Mouse (Mus musculus) heart, embryonic 14.5 days (tissue): ENCODE results near the gene Thsd4. TPM values are rescaled to one million over a fixed set of nuclear protein-coding genes. Genes with fewer than 3 reads are reported as not detected.

Source experiments
- ATAC-seq: fragments of 200-750 bp; cut with Nextera tagmentation; 2 replicates; pipeline ENCODE4 v1.8.0; 2017; ENCODE audit warnings: low read depth, moderate TSS enrichment; ENCODE audit not compliant: insufficient number of reproducible peaks, insufficient read depth, low FRiP score
- H3K27ac ChIP-seq, 2 experiments: fragments of 200-500 bp in 1 of 2; fragments of 300-500 bp in 1 of 2; sonication (generic) in 1 of 2; replicated peaks in 1 of 2; 2 replicates each; pipeline ENCODE4 v1.5.1; 2012 to 2014; ENCODE audit warnings: low read depth in 2 of 2, low read length in 2 of 2, control low read depth in 1 of 2, mild to moderate bottlenecking in 1 of 2, mixed read lengths in 1 of 2; ENCODE audit not compliant: control insufficient read depth in 1 of 2, insufficient read depth in 1 of 2
- H3K27me3 ChIP-seq: fragments of 300-500 bp; sonication (generic); 2 replicates; pipeline ENCODE4 v1.6.1; 2014; ENCODE audit warnings: mild to moderate bottlenecking, low read length, control low read depth; ENCODE audit not compliant: control insufficient read depth, insufficient read depth
- H3K36me3 ChIP-seq: fragments of 300-500 bp; sonication (generic); 2 replicates; pipeline ENCODE4 v1.6.1; 2014; ENCODE audit warnings: mild to moderate bottlenecking, control low read depth, low read length, mixed read lengths; ENCODE audit not compliant: control insufficient read depth, insufficient read depth
- H3K4me1 ChIP-seq, 2 experiments: fragments of 200-500 bp in 1 of 2; fragments of 300-500 bp in 1 of 2; sonication (generic) in 1 of 2; 2 replicates each; pipeline ENCODE4 v1.6.1; 2012 to 2014; ENCODE audit warnings: low read length in 2 of 2, control low read depth in 1 of 2, mixed read lengths in 1 of 2; ENCODE audit not compliant: control insufficient read depth in 2 of 2, insufficient read depth in 2 of 2
- H3K4me2 ChIP-seq: fragments of 300-500 bp; sonication (generic); 2 replicates; pipeline ENCODE4 v1.6.1; 2014; ENCODE audit warnings: mild to moderate bottlenecking, low read length
- H3K4me3 ChIP-seq, 2 experiments: fragments of 200-500 bp in 1 of 2; fragments of 300-500 bp in 1 of 2; sonication (generic) in 1 of 2; 2 replicates each; pipeline ENCODE4 v1.5.1; 2012 to 2014; ENCODE audit warnings: low read length in 2 of 2, mild to moderate bottlenecking in 2 of 2, control low read depth in 1 of 2, low read depth in 1 of 2, moderate library complexity in 1 of 2; ENCODE audit not compliant: control insufficient read depth in 1 of 2, insufficient read depth in 1 of 2
- H3K9ac ChIP-seq: fragments of 300-500 bp; sonication (generic); 2 replicates; pipeline ENCODE4 v1.6.1; 2014; ENCODE audit warnings: mild to moderate bottlenecking, low read length
- H3K9me3 ChIP-seq: fragments of 300-500 bp; sonication (generic); 2 replicates; pipeline ENCODE4 v1.6.1; 2016; ENCODE audit warnings: low read length, control low read depth; ENCODE audit not compliant: control insufficient read depth
- WGBS: fragments of 180-500 bp; shearing (Covaris S2); extraction: QIAGEN DNeasy Blood & Tissue Kit; methylation state at CpG from one replicate; pipeline ENCODE4 v1.1.7; 2014; 5-methylcytosine and 5-hydroxymethylcytosine counted together
- polyA plus RNA-seq: library from polyadenylated mRNA; unstranded; fragments of >200 nt; fragmentation: Nextera tagmentation; extraction: Ambion mirVana; gene quantifications from 2 replicates; pipeline ENCODE4 v1.2.1, GENCODE M21; 2014

Thsd4 gene
- polyA plus RNA-seq, 1 experiment from 2014 or later = 9.5 TPM

- WGBS = 67% methylated on average over 7 of the region's 7 CpGs
These were observed 296.4 kb downstream of the Thsd4 start for GRCm38 (mm10) chr9:60225453-60225852.

GRCm38 (mm10) chr9:60224039-60224695, 297.7 kb downstream of the Thsd4 start:
- Histone ChIP-seq H3K4me3 (no peak overlapping the region), H3K9ac (no peak overlapping the region), H3K27me3 (no peaks in the 10 kb centered on the region), H3K9me3 (no peaks in the 10 kb centered on the region), H3K36me3 (no peaks in the 10 kb centered on the region), H3K4me1 (no peaks in the 10 kb centered on the region; a peak in 1 of 4 replicates), H3K27ac (no peak overlapping the region), H3K4me2 (no peak overlapping the region)
- 76% methylated on average over 6 of the region's 6 CpGs for WGBS
- ATAC-seq = no peak

More at GRCm38 (mm10) chr9:60225453-60225852, 296.4 kb downstream of the Thsd4 start:
- H3K27me3 ChIP-seq = no peaks in the 10 kb centered on the region
- H3K9me3 ChIP-seq = no peaks in the 10 kb centered on the region
- H3K27ac ChIP-seq = no peak overlapping the region
- H3K4me1 ChIP-seq = no peaks in the 10 kb centered on the region; a peak in 1 of 4 replicates
- no peak overlapping the region for H3K4me3 ChIP-seq
- H3K36me3 ChIP-seq = no peaks in the 10 kb centered on the region
- no peak for ATAC-seq
- no peak overlapping the region for H3K9ac ChIP-seq
- no peak overlapping the region for H3K4me2 ChIP-seq

GRCm38 (mm10) chr9:60220431-60220830, 301.4 kb downstream of the Thsd4 start:
- Histone ChIP-seq H3K27me3 (no peaks in the 10 kb centered on the region), H3K36me3 (no peaks in the 10 kb centered on the region), H3K9ac (no peak overlapping the region), H3K4me1 (peaks cover 0 to 7% of the 10 kb centered on the region in 2 experiments; a peak in 3 of 4 replicates), H3K9me3 (no peaks in the 10 kb centered on the region), H3K27ac (no peak overlapping the region), H3K4me2 (no peak overlapping the region), H3K4me3 (no peak overlapping the region)
- WGBS = 93% methylated on average over 2 of the region's 2 CpGs
- ATAC-seq = no peak

GRCm38 (mm10) chr9:60218396-60218795, 303.4 kb downstream of the Thsd4 start:
- WGBS = 60% methylated on average over 6 of the region's 6 CpGs
- ATAC-seq = no peak
- no peak overlapping the region for H3K4me3 ChIP-seq
- no peaks in the 10 kb centered on the region for H3K36me3 ChIP-seq
- H3K27me3 ChIP-seq = no peaks in the 10 kb centered on the region
- no peak overlapping the region for H3K9ac ChIP-seq
- H3K9me3 ChIP-seq = no peaks in the 10 kb centered on the region
- H3K4me2 ChIP-seq = no peak overlapping the region
- peaks cover 0 to 7% of the 10 kb centered on the region in 2 experiments; a peak in 2 of 4 replicates for H3K4me1 ChIP-seq
- H3K27ac ChIP-seq = no peak overlapping the region

GRCm38 (mm10) chr9:60216029-60216428, 305.8 kb downstream of the Thsd4 start:
- Histone ChIP-seq H3K27ac (no peak overlapping the region), H3K36me3 (no peaks in the 10 kb centered on the region), H3K4me2 (no peak overlapping the region), H3K4me1 (peaks cover 0 to 7% of the 10 kb centered on the region in 2 experiments; a peak in 2 of 4 replicates), H3K9me3 (no peaks in the 10 kb centered on the region), H3K27me3 (no peaks in the 10 kb centered on the region), H3K4me3 (no peak overlapping the region), H3K9ac (no peak overlapping the region)
- no peak for ATAC-seq
- WGBS = 80% methylated on average over 6 of the region's 6 CpGs

- Histone ChIP-seq H3K4me3 (no peak overlapping the region), H3K27ac (no peak overlapping the region), H3K4me1 (peaks cover 0 to under 1% of the 10 kb centered on the region in 2 experiments; a peak in 2 of 4 replicates), H3K36me3 (no peaks in the 10 kb centered on the region), H3K9ac (no peak overlapping the region), H3K27me3 (no peaks in the 10 kb centered on the region), H3K9me3 (no peaks in the 10 kb centered on the region), H3K4me2 (no peak overlapping the region)
- no peak for ATAC-seq
- 76% methylated on average over 1 of the region's 1 CpGs for WGBS
These were observed 308.7 kb downstream of the Thsd4 start for GRCm38 (mm10) chr9:60213111-60213510.

GRCm38 (mm10) chr9:60208843-60209242, 313.0 kb downstream of the Thsd4 start:
- H3K9ac ChIP-seq = no peak overlapping the region
- H3K27ac ChIP-seq = no peak overlapping the region
- no peaks in the 10 kb centered on the region for H3K36me3 ChIP-seq
- WGBS = 88% methylated on average over 1 of the region's 1 CpGs
- no peak overlapping the region for H3K4me3 ChIP-seq
- H3K4me1 ChIP-seq = no peaks in the 10 kb centered on the region
- no peak overlapping the region for H3K4me2 ChIP-seq
- H3K27me3 ChIP-seq = no peaks in the 10 kb centered on the region
- no peaks in the 10 kb centered on the region for H3K9me3 ChIP-seq
- ATAC-seq = no peak

- H3K27ac ChIP-seq = no peak overlapping the region
- 73% methylated on average over 7 of the region's 7 CpGs for WGBS
These were observed 318.7 kb downstream of the Thsd4 start for GRCm38 (mm10) chr9:60203141-60203540.

More at GRCm38 (mm10) chr9:60203141-60203540, 318.7 kb downstream of the Thsd4 start:
- no peak overlapping the region for H3K4me2 ChIP-seq
- H3K4me1 ChIP-seq = no peaks in the 10 kb centered on the region
- no peaks in the 10 kb centered on the region for H3K36me3 ChIP-seq
- ATAC-seq = no peak
- no peak overlapping the region for H3K4me3 ChIP-seq
- no peaks in the 10 kb centered on the region for H3K27me3 ChIP-seq
- H3K9ac ChIP-seq = no peak overlapping the region
- no peaks in the 10 kb centered on the region for H3K9me3 ChIP-seq
